Mouse (Mus musculus) layer of hippocampus, adult 2 months (tissue): ENCODE results near the gene 1700042G07Rik. TPM values are rescaled to one million over a fixed set of nuclear protein-coding genes. Genes with fewer than 3 reads are reported as not detected.
"Not testable (repeated sequence)": the region's sequence is repeated elsewhere in the genome, so short reads cannot be mapped to it uniquely, and the experiment has no call there.

Experiments used
- DNase-seq, 2 experiments: peaks; one replicate each; pipeline ENCODE4 v3.0.0; 2022; ENCODE audit warnings: low spot score in 2 of 2
- H3K27ac ChIP-seq: fragments of 200-600 bp; 2 replicates; pipeline ENCODE4 v1.8.1; 2022
- H3K4me3 ChIP-seq: fragments of 200-600 bp; 2 replicates; pipeline ENCODE4 v1.8.1; 2022; ENCODE audit warnings: mild to moderate bottlenecking
- CTCF ChIP-seq: fragments of 200-600 bp; conservative IDR thresholded peaks from 2 replicates; pipeline ENCODE4 v1.8.1; 2022; ENCODE audit warnings: antibody characterized with exemption, mild to moderate bottlenecking, moderate library complexity
- total RNA-seq, 2 experiments: library from RNA; stranded (reverse); gene quantifications; 2 replicates each; pipeline ENCODE4 v1.2.3; 2021

1700042G07Rik gene
- total RNA-seq, 2 experiments from 2014 or later, result not detected

GRCm38 (mm10) chr4:116193583-116194383 is 20.6 kb downstream of the 1700042G07Rik start:
- Histone ChIP-seq H3K4me3 (no peak overlapping the region), H3K27ac (peak overlapping the region; percentile 18; the same call in 1 of the 2 replicates)
- no peak for DNase-seq
- no peak for TF ChIP-seq CTCF

GRCm38 (mm10) chr4:116198422-116198821 is 25.2 kb downstream of the 1700042G07Rik start:
- H3K27ac ChIP-seq, result no peak overlapping the region
- TF ChIP-seq CTCF, result peak; percentile 64
- DNase-seq, result no peak
- H3K4me3 ChIP-seq, result no peak overlapping the region

- Histone ChIP-seq H3K4me3 (no peak overlapping the region), H3K27ac (no peak overlapping the region)
- no peak for TF ChIP-seq CTCF
- DNase-seq, result no peak
Measured at GRCm38 (mm10) chr4:116204422-116204821, 31.2 kb downstream of the 1700042G07Rik start.

DNA sequence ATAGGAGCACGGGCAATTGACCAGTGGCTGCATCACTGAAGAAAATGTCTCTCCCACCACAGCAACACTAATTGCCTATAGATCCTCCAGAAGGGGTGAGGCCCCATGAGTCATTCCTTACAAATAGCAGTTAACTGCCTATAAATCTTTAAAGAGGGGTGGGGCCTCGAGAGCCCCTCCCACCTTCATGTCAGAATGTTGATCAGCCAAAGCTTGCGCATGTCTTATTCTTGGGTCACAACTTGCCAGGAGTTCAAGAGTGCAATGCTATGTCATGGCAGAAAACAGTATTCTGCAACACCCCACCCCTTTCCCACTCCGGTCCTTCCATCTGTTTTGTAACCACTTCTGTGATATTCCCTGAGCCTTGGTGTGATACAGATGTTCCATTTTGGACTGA is 33.4 kb downstream of the 1700042G07Rik start:
- no peak overlapping the region for H3K27ac ChIP-seq
- DNase-seq, result no peak
- no peak overlapping the region for H3K4me3 ChIP-seq
- no peak for TF ChIP-seq CTCF

DNA sequence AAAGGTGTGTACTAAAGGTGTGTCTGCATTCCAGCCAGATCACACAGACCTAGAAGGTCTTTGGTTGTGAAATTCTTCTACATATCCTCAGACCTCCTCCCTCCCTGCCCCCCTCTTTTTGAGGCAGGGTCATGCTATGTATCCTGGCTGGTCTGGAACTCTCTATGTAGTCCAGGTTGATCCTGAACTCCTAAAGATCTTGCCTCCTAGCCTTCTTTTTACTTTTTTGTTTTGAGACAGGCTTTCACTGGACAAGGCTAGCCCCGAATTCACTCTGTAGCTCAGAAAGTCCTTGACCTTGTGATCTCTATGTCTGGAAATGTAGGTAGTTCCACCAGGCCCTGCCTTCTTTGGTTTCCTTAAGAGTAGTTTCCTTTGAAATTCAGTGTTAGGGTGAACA is 35.7 kb downstream of the 1700042G07Rik start:
- DNase-seq, result no peak
- no peak overlapping the region for H3K27ac ChIP-seq
- TF ChIP-seq CTCF, result no peak
- no peak overlapping the region for H3K4me3 ChIP-seq

GRCm38 (mm10) chr4:116215895-116216605 is 42.9 kb downstream of the 1700042G07Rik start:
- Histone ChIP-seq H3K27ac (peak overlapping the region; percentile 67; the same call in 1 of the 2 replicates), H3K4me3 (no peak overlapping the region)
- DNase-seq, result no peak
- TF ChIP-seq CTCF, result peak; percentile 25

- H3K4me3 ChIP-seq, result no peak overlapping the region
- TF ChIP-seq CTCF, result no peak
- peak overlapping the region; percentile 67; the same call in 1 of the 2 replicates for H3K27ac ChIP-seq
- DNase-seq, result peak; percentile 27 to 29
Measured at GRCm38 (mm10) chr4:116217046-116217445, 43.9 kb downstream of the 1700042G07Rik start.

GRCm38 (mm10) chr4:116217661-116218060 is 44.5 kb downstream of the 1700042G07Rik start:
- not testable (repeated sequence) for H3K4me3 ChIP-seq, DNase-seq, H3K27ac ChIP-seq

GRCm38 (mm10) chr4:116219056-116219455 is 45.9 kb downstream of the 1700042G07Rik start:
- Histone ChIP-seq H3K27ac (no peak overlapping the region), H3K4me3 (no peak overlapping the region)
- TF ChIP-seq CTCF, result no peak
- no peak for DNase-seq

DNA sequence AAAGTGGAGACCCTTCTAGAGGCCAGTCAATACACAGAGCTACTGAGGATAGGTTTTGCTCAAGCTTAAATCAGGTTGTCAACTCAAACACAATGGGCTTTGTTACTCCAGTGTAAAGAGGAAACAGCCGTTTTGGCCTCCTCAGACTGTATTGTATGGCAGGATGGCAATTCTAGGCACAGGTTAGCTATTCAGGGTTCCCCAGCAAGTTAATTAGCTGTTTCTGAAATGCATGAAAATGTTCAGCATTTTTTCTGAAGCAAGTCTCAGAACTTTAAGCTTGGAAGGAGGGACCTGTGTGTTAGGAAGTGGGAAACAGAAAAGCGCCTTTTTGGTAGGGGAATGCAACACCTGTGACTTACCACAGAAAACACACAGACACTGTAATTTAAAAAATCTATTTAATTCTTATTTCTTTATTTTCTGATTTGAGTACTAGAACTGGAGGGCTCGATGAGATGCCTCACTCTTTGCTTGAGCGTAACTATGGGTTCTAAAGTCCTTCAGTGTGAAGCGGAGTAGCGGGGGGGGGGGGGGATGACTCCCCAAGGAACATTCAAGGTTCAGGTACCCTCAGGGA is 47.0 kb downstream of the 1700042G07Rik start:
- no peak for DNase-seq
- no peak for TF ChIP-seq CTCF
- Histone ChIP-seq H3K4me3 (peak overlapping the region; percentile 89), H3K27ac (peak overlapping the region; percentile 98)

GRCm38 (mm10) chr4:116220780-116221139 is 47.6 kb downstream of the 1700042G07Rik start:
- Histone ChIP-seq H3K4me3 (peak overlapping the region; percentile 89), H3K27ac (peak overlapping the region; percentile 98)
- no peak for TF ChIP-seq CTCF
- DNase-seq, result no peak

GRCm38 (mm10) chr4:116221140-116221851 is 48.1 kb downstream of the 1700042G07Rik start, which contains the start of gene Pik3r3:
Gene Pik3r3, plus strand, starts transcription at chr4:116221618.
- Histone ChIP-seq H3K4me3 (peak within 1 kb of the TSS; percentile 89), H3K27ac (peak within 1 kb of the TSS; percentile 98)
- TF ChIP-seq CTCF, result peak; percentile 15; the same call in 1 of the 2 replicates
- peak; percentile 98 to 99 for DNase-seq
